Mouse (Mus musculus) thymus, adult 2 months (tissue): ENCODE data around the gene Olfr554. TPM values are rescaled to one million over a fixed set of nuclear protein-coding genes. Genes with fewer than 3 reads are reported as not detected.

ENCODE experiments used
- DNase-seq: peaks from one replicate; pipeline ENCODE4 v3.0.0; 2021
- H3K27ac ChIP-seq: fragments of 200-500 bp; 2 replicates; pipeline ENCODE4 v1.5.1; 2012; ENCODE audit warnings: low read length, control low read depth; ENCODE audit not compliant: control insufficient read depth, insufficient read depth
- H3K27me3 ChIP-seq: fragments of 200-500 bp; 2 replicates; pipeline ENCODE4 v1.6.1; 2012; ENCODE audit warnings: mild to moderate bottlenecking, low read length, moderate library complexity, mixed read lengths; ENCODE audit not compliant: control insufficient read depth, insufficient read depth
- H3K36me3 ChIP-seq: fragments of 200-500 bp; 2 replicates; pipeline ENCODE4 v1.6.1; 2012; ENCODE audit warnings: mild to moderate bottlenecking, low read length, moderate library complexity; ENCODE audit not compliant: control insufficient read depth, insufficient read depth
- H3K4me1 ChIP-seq: fragments of 200-500 bp; replicated peaks from 2 replicates; pipeline ENCODE4 v1.6.1; 2012; ENCODE audit warnings: low read length; ENCODE audit not compliant: control insufficient read depth, insufficient read depth
- H3K4me3 ChIP-seq: fragments of 200-500 bp; 2 replicates; pipeline ENCODE4 v1.5.1; 2012; ENCODE audit warnings: mild to moderate bottlenecking, low read length, control low read depth, moderate library complexity; ENCODE audit not compliant: control insufficient read depth, insufficient read depth
- CTCF ChIP-seq: fragments of 200-500 bp; IDR thresholded peaks from 2 replicates; pipeline ENCODE4 v1.5.1; 2012; ENCODE audit warnings: mild to moderate bottlenecking, control low read depth, low read length, moderate library complexity, borderline replicate concordance; ENCODE audit not compliant: control insufficient read depth, poor library complexity, insufficient read depth; ENCODE audit errors: extremely low read depth
- POLR2A ChIP-seq: fragments of 200-500 bp; IDR thresholded peaks from 2 replicates; pipeline ENCODE4 v1.6.1; 2012; ENCODE audit warnings: mild to moderate bottlenecking, low read length, control low read depth, moderate library complexity; ENCODE audit not compliant: control insufficient read depth, poor library complexity, insufficient read depth; ENCODE audit errors: extremely low read depth
- WGBS: fragments of 180-500 bp; shearing (Covaris S2); methylation state at CpG from one replicate; pipeline ENCODE4 v1.1.7; 2018; 5-methylcytosine and 5-hydroxymethylcytosine counted together
- polyA plus RNA-seq: library from polyadenylated mRNA; depleted of rRNA; stranded (reverse); fragments of >200 nt; gene quantifications from 2 replicates; pipeline ENCODE4 v1.2.3, GENCODE M21; 2012; rRNA removed

The Olfr554 gene
- polyA plus RNA-seq, 1 experiment = not detected

- DNase-seq = no peak
- Histone ChIP-seq H3K27me3 (no peaks in the 10 kb centered on the region), H3K4me3 (no peak within 1 kb of the TSS), H3K27ac (no peak within 1 kb of the TSS), H3K4me1 (no peaks in the 10 kb centered on the region), H3K36me3 (no peaks in the 10 kb centered on the region)
- TF ChIP-seq CTCF (no peak), POLR2A (no peak)
- 80% methylated on average over 1 of the region's 1 CpGs for WGBS
Measured at GRCm38 (mm10) chr7:102658523-102658922, 20.3 kb downstream of the Olfr554 start, which contains the start of gene Olfr555. Gene Olfr555, plus strand, starts transcription at chr7:102658823.

GRCm38 (mm10) chr7:102664599-102664998 is 26.4 kb downstream of the Olfr554 start, which contains the start of gene Olfr556:
Gene Olfr556, plus strand, starts transcription at chr7:102664899.
- TF ChIP-seq CTCF (no peak), POLR2A (no peak)
- WGBS = 93% methylated on average over 3 of the region's 3 CpGs

DNA sequence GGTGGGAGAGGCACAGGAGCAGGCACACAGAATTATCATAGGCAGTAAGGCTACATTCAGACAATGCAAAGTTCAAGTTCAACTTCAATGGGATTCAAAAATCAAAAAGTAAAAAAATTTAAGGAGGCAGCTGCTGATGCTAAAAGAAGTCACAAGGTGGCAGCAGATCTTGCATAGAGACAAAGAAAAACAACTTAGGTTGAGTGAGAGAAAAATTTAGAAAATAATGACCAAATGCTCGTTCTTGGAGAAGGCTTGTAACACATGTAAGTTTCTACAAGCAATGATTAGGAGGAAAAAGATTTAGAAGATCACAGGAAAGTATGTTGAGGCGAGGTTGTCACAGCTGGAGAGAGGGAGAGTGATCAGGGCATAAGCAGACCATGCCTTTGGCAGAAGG is 27.1 kb downstream of the Olfr554 start:
- WGBS = 31% methylated on average over 2 of the region's 2 CpGs

More at GRCm38 (mm10) chr7:102664599-102664998, 26.4 kb downstream of the Olfr554 start, which contains the start of gene Olfr556:
- DNase-seq = no peak
- no peaks in the 10 kb centered on the region for H3K4me1 ChIP-seq
- no peak within 1 kb of the TSS for H3K4me3 ChIP-seq
- H3K27me3 ChIP-seq = no peaks in the 10 kb centered on the region
- H3K36me3 ChIP-seq = no peaks in the 10 kb centered on the region
- H3K27ac ChIP-seq = no peak within 1 kb of the TSS

DNA sequence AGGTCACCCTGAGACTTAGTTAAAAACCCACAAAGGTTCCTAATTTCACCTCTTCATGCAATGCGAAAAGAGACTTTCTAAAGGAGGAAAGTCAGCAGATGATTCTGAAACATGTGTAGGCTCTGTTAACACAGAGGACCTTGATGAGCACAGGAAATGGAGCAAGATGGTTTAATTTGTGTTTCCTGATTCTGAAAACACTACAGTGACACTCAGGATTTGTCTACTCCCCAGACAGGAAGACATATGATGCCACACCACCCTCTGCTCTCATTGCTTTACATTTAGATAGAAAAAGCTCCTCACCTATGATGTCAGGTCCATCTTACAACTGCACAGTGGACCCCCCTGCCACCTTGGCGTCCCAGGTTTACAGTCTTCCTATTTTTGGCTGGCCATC is 38.0 kb downstream of the Olfr554 start:
- TF ChIP-seq CTCF (no peak), POLR2A (no peak)

More for the DNA sequence above, 27.1 kb downstream of the Olfr554 start:
- TF ChIP-seq POLR2A = no peak
- no peak for TF ChIP-seq CTCF
- no peak for DNase-seq
- no peaks in the 10 kb centered on the region for H3K27me3 ChIP-seq
- no peak overlapping the region for H3K4me3 ChIP-seq
- no peaks in the 10 kb centered on the region for H3K4me1 ChIP-seq
- no peaks in the 10 kb centered on the region for H3K36me3 ChIP-seq
- no peak overlapping the region for H3K27ac ChIP-seq

DNA sequence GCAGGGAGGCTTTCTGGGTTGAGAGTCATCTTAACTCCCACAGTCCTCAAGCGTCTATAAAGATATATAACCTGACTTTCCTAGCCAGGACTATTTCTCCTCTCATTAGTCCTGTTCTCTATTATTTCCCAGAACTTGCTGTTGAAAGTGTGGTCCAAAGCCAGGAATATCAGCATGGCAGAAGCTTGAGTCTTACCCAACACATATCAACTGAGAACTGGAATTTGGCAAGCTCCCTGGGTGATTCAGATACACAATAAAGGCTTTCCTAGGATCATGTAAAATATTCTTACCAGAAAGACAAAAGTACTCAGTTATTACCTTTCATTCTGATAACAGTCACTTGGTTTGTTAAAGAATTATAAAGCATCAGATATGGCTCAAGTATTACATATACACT is 43.7 kb downstream of the Olfr554 start:
- Histone ChIP-seq H3K4me3 (no peak overlapping the region), H3K27ac (no peak overlapping the region), H3K36me3 (no peaks in the 10 kb centered on the region), H3K4me1 (no peaks in the 10 kb centered on the region), H3K27me3 (no peaks in the 10 kb centered on the region)
- no peak for TF ChIP-seq POLR2A
- TF ChIP-seq CTCF = no peak
- WGBS = 97% methylated on average over 1 of the region's 1 CpGs
- no peak for DNase-seq

More for the DNA sequence above, 38.0 kb downstream of the Olfr554 start:
- no peaks in the 10 kb centered on the region for H3K4me1 ChIP-seq
- H3K4me3 ChIP-seq = no peak overlapping the region
- 70% methylated on average over 2 of the region's 2 CpGs for WGBS
- no peaks in the 10 kb centered on the region for H3K36me3 ChIP-seq
- H3K27me3 ChIP-seq = no peaks in the 10 kb centered on the region
- H3K27ac ChIP-seq = no peak overlapping the region
- no peak for DNase-seq

DNA sequence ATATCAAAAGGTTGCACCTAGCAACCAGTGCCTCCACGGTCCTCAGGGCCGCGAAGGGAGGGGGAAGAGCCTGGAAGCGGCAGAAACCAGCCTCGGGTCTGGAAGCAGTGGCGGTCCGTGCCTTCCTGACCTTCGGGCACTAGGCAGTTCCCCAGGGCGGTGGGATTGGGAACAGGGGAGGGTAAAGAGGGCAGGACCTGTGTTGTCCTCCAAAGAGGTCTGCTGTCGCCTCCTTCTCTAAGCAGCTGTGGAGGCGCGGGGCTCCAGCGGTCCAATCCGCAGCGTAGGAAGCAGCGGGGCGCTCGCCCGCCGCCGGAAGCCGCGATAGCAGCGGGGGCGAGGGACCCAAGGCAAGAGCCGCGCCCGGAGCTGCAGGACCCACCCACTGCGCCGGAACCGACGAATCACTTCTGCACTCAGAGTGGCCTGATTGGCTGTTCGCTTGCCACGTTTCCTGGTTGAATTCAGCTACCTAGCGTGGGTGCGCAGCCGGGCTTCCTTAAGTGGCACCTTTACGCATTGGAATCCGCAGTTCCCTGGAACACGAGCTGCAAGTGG is 48.8 kb downstream of the Olfr554 start, which contains the start of gene Trim68:
Trim68 (minus strand) TSS at position 384 of the 558 bp plus-strand sequence.
- WGBS = under 1% methylated on average over 40 of the region's 40 CpGs
- Histone ChIP-seq H3K4me3 (peak within 1 kb of the TSS; percentile 76), H3K4me1 (no peaks in the 10 kb centered on the region), H3K27me3 (no peaks in the 10 kb centered on the region), H3K36me3 (no peaks in the 10 kb centered on the region), H3K27ac (peak within 1 kb of the TSS; percentile 69)
- TF ChIP-seq POLR2A = peak; percentile 74
- TF ChIP-seq CTCF = peak; percentile 41; the same call in 1 of the 2 replicates
- DNase-seq = peak; percentile 93

Other genes starting within 250 kb of the Olfr554 start
- 46.3 and 67.1 TPM in 2 replicates for gene Rrm1, start 196.7 kb upstream of the Olfr554 start, polyA plus RNA-seq
- not detected in 2 replicates for gene Olfr543, start 156.8 kb upstream of the Olfr554 start, polyA plus RNA-seq
- gene Olfr544, start 150.1 kb upstream of the Olfr554 start, polyA plus RNA-seq = not detected in 2 replicates
- gene Olfr545, start 138.9 kb upstream of the Olfr554 start, polyA plus RNA-seq = not detected in 2 replicates
- not detected in 2 replicates for gene Olfr547, start 103.7 kb upstream of the Olfr554 start, polyA plus RNA-seq
- not detected in 2 replicates for gene Olfr548-ps1, start 97.5 kb upstream of the Olfr554 start, polyA plus RNA-seq
- not detected in 2 replicates for gene Olfr549, start 88.6 kb upstream of the Olfr554 start, polyA plus RNA-seq
- gene Trim21, start 72.9 kb upstream of the Olfr554 start, polyA plus RNA-seq = 20.4 and 23.6 TPM in 2 replicates
- 0.13 TPM in 1 of 2 replicates, not detected in the other for gene Olfr550, start 67.0 kb upstream of the Olfr554 start, polyA plus RNA-seq
- gene Olfr551, start 46.5 kb upstream of the Olfr554 start, polyA plus RNA-seq = not detected in 2 replicates
- gene Olfr552, start 40.7 kb upstream of the Olfr554 start, polyA plus RNA-seq = not detected in 2 replicates
- gene Olfr553, start 20.2 kb upstream of the Olfr554 start, polyA plus RNA-seq = not detected in 2 replicates
- gene Olfr555, start 20.4 kb downstream of the Olfr554 start, polyA plus RNA-seq = not detected in 2 replicates
- gene Olfr556, start 26.5 kb downstream of the Olfr554 start, polyA plus RNA-seq = not detected in 2 replicates
- gene Trim68, start 48.9 kb downstream of the Olfr554 start, polyA plus RNA-seq = 14.0 and 16.3 TPM in 2 replicates
- not detected in 2 replicates for gene Olfr557, start 57.5 kb downstream of the Olfr554 start, polyA plus RNA-seq
- 0.11 and 0.49 TPM in 2 replicates for gene Olfr558, start 63.8 kb downstream of the Olfr554 start, polyA plus RNA-seq
- gene Olfr33, start 80.6 kb downstream of the Olfr554 start, polyA plus RNA-seq = not detected in 2 replicates
- not detected in 2 replicates for gene Olfr559, start 89.1 kb downstream of the Olfr554 start, polyA plus RNA-seq
- gene Olfr560, start 120.9 kb downstream of the Olfr554 start, polyA plus RNA-seq = not detected in 2 replicates
- 0.29 and 0.32 TPM in 2 replicates for gene Olfr78, start 121.0 kb downstream of the Olfr554 start, polyA plus RNA-seq
- gene Olfr561, start 132.8 kb downstream of the Olfr554 start, polyA plus RNA-seq = not detected in 2 replicates
- gene Olfr564, start 165.0 kb downstream of the Olfr554 start, polyA plus RNA-seq = not detected in 2 replicates
- not detected in 2 replicates for gene Olfr566, start 220.3 kb downstream of the Olfr554 start, polyA plus RNA-seq
- not detected in 2 replicates for gene Olfr568, start 238.7 kb downstream of the Olfr554 start, polyA plus RNA-seq